Mouse (Mus musculus) olfactory bulb, adult 2 months (tissue): ENCODE data around the gene Prpf6.

Source experiments
- CTCF ChIP-seq: fragments of 200-500 bp; IDR thresholded peaks from 2 replicates; pipeline ENCODE4 v1.5.1; 2012; ENCODE audit warnings: low read depth, mild to moderate bottlenecking, low read length, moderate library complexity; ENCODE audit not compliant: insufficient read depth
- POLR2A ChIP-seq: fragments of 200-500 bp; IDR thresholded peaks from 2 replicates; pipeline ENCODE4 v1.6.1; 2012; ENCODE audit warnings: mild to moderate bottlenecking, low read depth, low read length, moderate library complexity; ENCODE audit not compliant: insufficient read depth

- TF ChIP-seq CTCF (peak; percentile 26; the same call in 1 of the 2 replicates), POLR2A (peak; percentile 46; the same call in 1 of the 2 replicates)
These were observed 7.0 kb downstream of the Prpf6 start, which contains the start of gene Samd10 for GRCm38 (mm10) chr2:181598454-181599351.
